Mouse (Mus musculus): ENCODE data around the gene Chn2.

The Chn2 gene

GRCm38 (mm10) chr6:54342223-54342622 lies 302.9 kb downstream of the Chn2 start:
- DNase-seq (ENCODE audit: low spot score) = no peak
